Mouse (Mus musculus) megakaryocyte, embryonic 14.5 days (primary cell): ENCODE results near the gene BC030867. TPM values are rescaled to one million over a fixed set of nuclear protein-coding genes. Genes with fewer than 3 reads are reported as not detected.

Source experiments
- H3K27me3 ChIP-seq: replicated peaks from 2 replicates; pipeline ENCODE3; 2012; ENCODE audit warnings: inconsistent platforms
- H3K36me3 ChIP-seq: replicated peaks from 2 replicates; pipeline ENCODE3; 2012; ENCODE audit warnings: low read length, inconsistent platforms, mixed read lengths
- H3K4me1 ChIP-seq: 2 replicates; pipeline ENCODE4 v1.6.1; 2012; ENCODE audit warnings: inconsistent platforms
- H3K4me3 ChIP-seq: replicated peaks from 2 replicates; pipeline ENCODE3; 2012; ENCODE audit warnings: moderate library complexity, mild to moderate bottlenecking, inconsistent platforms
- H3K9me3 ChIP-seq: 2 replicates; pipeline ENCODE4 v1.6.1; 2012; ENCODE audit warnings: inconsistent platforms
- FLI1 ChIP-seq: IDR thresholded peaks from 2 replicates; pipeline ENCODE4 v1.6.1; 2012; ENCODE audit warnings: low read length, inconsistent platforms, mixed read lengths
- GATA1 ChIP-seq: IDR thresholded peaks from 3 replicates; pipeline ENCODE4 v1.6.1; 2012; ENCODE audit warnings: mixed read lengths, low read length, inconsistent platforms, borderline replicate concordance
- polyA plus RNA-seq: library from polyadenylated mRNA; stranded (reverse); fragments of >175 nt; gene quantifications from 2 replicates; pipeline ENCODE4 v1.2.3, GENCODE M21; 2012; ENCODE audit warnings: low replicate concordance; ENCODE audit not compliant: insufficient read depth

BC030867 gene
- 2.6 and 4.2 TPM in 2 replicates for polyA plus RNA-seq

DNA sequence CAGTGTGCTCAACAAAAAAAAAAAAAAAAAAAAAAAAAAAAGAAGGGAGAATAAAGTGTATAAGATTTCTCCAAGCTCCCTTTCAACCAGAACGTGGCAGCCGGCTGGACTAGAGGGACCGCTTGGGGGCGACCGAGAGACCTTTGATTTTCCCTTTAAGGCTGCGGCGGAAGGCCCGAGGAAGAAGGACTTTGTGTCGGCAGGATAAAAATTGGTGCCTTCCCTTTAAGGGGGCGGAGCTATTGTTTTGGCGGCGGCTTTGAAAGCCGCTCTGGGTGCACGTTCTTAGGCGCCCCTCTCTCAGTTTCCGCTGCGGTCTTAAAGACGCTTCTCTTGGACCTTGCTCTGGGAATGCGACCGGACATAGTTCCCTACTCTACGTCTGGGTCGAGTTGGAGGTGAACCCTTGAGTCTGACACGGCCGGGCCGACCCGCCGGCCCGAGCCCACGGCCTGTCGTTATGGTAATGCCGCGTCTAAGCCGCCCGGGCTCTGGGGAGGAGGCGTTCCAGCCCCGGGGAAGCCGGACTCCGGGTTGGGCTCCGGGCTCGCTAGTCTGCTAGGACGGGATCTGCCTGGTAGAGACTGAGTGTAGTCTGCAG is at the start of gene BC030867:
TSS of gene BC030867 (plus strand) at position 253 of the 601 bp plus-strand sequence.
- H3K9me3 ChIP-seq: no peaks in the 10 kb centered on the region; the same call in 1 of the 2 replicates
- H3K4me1 ChIP-seq: peaks cover 49% of the 10 kb centered on the region
- peak within 1 kb of the TSS; percentile 95 for H3K4me3 ChIP-seq
- peak; percentile 38; the same call in 1 of the 2 replicates for TF ChIP-seq FLI1
- no peak for TF ChIP-seq GATA1
- H3K27me3 ChIP-seq: no peaks in the 10 kb centered on the region
- H3K36me3 ChIP-seq: peaks cover 30% of the 10 kb centered on the region

DNA sequence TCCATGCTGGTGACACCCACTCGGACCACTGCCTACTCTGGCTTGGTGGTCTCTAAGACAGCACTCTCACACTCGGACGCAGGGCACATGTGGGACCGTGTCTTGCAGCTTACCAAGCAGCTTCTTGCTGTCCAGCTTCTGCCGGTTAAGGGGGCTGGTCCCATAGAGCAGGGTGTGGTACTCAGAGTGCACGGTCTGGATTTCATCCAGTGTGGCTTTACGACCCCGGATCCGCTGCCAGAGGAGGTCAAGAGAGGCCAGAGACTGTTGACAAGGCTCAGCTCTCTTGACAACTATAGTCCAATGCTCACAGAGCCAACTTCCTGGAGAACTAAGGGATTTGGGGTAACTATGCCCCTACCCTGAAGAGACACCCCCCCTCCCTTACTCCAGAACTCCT is 48.8 kb upstream of the BC030867 start:
- H3K36me3 ChIP-seq: peaks cover 100% of the 10 kb centered on the region

DNA sequence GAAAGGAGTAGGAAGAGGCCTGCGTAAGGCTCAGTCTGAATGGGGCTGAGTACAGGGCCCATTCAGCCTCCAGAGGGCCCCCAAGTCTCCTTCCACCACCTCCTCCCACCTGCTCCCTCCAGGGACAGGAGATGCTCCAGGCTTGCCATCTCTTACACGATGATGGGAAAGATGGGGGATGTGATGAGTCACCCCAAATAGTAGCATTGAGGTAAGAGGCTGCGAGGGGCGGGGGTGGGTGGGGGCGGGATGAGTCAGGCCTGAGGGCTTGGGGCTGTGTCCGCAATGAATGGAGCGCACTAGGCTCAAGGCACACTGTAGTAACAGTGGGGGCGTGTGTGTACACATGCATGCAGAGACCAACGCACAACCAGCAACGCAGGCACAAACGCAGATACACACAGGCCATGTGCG is 47.3 kb upstream of the BC030867 start:
- Histone ChIP-seq H3K9me3 (no peaks in the 10 kb centered on the region), H3K27me3 (no peaks in the 10 kb centered on the region), H3K4me3 (peak overlapping the region; percentile 34), H3K36me3 (peaks cover 100% of the 10 kb centered on the region), H3K4me1 (peaks cover 88% of the 10 kb centered on the region)
- no peak for TF ChIP-seq GATA1
- TF ChIP-seq FLI1: no peak

More for the DNA sequence above, 48.8 kb upstream of the BC030867 start:
- TF ChIP-seq FLI1 (no peak), GATA1 (no peak)
- H3K27me3 ChIP-seq: no peaks in the 10 kb centered on the region
- H3K4me1 ChIP-seq: peaks cover 88% of the 10 kb centered on the region
- H3K4me3 ChIP-seq: no peak overlapping the region
- no peaks in the 10 kb centered on the region for H3K9me3 ChIP-seq

DNA sequence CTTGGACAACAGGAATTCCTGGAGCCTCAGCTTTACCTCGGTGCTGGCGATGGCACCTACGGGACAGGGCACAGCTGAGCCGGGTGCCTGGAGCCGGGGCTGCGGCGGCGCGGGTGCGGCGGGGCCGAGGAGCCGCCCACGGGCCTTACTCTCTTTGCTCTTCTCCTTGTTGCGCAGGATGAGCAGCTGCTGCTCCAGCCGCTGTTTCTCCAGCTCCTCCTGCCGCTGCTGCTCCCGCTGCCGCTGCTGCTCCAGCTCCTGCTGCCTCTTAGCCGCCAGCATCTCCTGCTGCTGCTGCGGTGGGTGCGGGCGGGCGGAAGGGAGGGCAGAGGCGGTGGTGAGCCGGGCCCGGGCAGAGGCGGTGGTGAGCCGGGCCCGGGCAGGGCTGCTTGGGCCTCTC is 42.2 kb upstream of the BC030867 start:
- Histone ChIP-seq H3K9me3 (no peaks in the 10 kb centered on the region), H3K4me1 (peaks cover 89% of the 10 kb centered on the region), H3K4me3 (peak overlapping the region; percentile 28), H3K36me3 (peaks cover 97% of the 10 kb centered on the region), H3K27me3 (no peaks in the 10 kb centered on the region)
- TF ChIP-seq FLI1 (no peak), GATA1 (no peak)

DNA sequence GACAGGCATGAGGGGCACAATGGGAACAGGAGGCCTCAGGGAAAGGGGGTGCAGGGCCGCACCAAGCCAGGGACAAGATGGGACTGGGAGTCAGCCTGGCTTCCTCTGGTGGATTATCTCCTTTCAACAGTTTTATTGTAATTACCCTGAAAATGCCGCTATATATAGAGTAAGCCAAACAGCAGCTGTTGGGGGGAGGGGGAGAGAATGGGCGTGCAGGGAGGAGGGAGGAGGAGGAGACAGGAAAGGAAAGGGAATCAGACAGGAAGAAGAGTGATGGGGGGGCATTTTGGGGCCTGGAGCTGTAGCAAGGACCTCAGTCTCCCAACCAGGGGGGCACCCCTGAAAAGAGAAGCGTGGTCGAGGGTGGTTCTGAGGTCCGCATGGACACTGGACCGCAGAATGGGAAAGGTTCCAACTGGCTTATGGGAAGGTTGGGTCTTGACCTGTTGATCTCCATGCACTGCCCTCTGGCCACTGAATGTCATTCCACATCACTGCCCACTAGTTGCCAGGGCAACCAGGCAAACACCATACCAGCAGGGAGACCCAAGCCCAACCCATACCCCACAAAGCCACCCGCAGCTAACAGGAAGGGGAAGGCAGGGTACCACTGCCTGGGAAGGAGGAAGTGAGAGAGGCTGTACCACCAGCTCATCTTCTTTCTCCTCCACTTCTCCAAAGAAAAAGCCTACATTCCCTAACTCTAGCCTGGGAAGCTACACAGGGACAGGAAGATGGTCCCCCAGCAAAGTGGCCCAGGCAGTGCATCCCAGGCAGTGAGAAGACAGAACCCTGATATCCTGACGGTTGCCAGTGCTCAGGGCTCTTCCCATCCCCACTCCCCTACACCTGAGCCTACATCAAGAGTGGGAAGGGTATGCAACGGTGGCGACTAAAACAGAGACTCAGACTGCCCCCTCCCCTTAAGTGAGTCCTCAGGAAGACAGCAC is 40.6 kb upstream of the BC030867 start:
- no peaks in the 10 kb centered on the region for H3K9me3 ChIP-seq
- H3K4me3 ChIP-seq: peak overlapping the region; percentile 87
- H3K36me3 ChIP-seq: peaks cover 96% of the 10 kb centered on the region
- H3K27me3 ChIP-seq: no peaks in the 10 kb centered on the region
- no peak for TF ChIP-seq GATA1
- no peak for TF ChIP-seq FLI1
- peaks cover 90% of the 10 kb centered on the region for H3K4me1 ChIP-seq

DNA sequence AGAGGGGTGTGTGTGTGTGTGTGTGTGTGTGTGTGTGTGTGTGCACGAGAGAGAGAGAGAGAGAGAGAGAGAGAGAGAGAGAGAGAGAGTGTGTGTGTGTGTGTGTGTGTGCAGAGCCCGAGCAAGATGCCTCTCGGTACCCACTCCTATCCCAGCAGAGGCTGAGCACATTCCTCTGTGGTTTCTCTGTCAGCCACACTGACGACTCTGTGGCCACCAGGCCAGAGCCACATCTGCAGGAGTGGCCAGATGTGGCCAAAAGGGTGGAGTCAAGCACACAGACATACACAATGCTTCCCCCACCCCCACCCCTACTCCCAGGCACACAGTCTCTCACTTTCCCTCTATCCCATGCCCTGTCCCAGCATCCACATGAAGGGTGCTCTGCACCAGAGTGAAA is 39.8 kb upstream of the BC030867 start:
- Histone ChIP-seq H3K36me3 (peaks cover 95% of the 10 kb centered on the region), H3K27me3 (no peaks in the 10 kb centered on the region), H3K4me3 (peak overlapping the region; percentile 87), H3K9me3 (no peaks in the 10 kb centered on the region), H3K4me1 (peaks cover 97% of the 10 kb centered on the region)
- TF ChIP-seq GATA1 (no peak), FLI1 (no peak)

DNA sequence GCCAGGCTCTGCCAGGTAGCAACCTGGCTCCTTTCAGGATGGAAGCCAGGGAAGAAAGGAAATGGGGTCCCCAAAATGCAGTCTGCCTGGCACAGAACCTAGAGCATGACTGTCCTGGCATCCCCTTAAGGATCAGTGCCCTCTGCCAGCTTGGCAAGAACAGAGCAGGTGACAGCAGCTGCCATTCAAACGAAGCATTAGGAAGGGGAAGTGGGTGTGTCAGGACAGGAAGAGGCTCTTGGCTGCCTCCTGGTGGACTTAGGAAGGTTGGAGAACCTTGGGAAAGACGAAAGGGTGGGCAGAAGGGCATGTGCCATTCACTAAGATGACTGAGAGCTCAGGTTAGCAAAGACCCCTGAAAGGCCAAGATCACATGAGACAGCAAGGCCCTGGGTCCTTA is 38.9 kb upstream of the BC030867 start:
- Histone ChIP-seq H3K9me3 (no peaks in the 10 kb centered on the region), H3K4me3 (peak overlapping the region; percentile 87), H3K27me3 (no peaks in the 10 kb centered on the region), H3K36me3 (peaks cover 95% of the 10 kb centered on the region), H3K4me1 (peaks cover 99% of the 10 kb centered on the region)
- TF ChIP-seq GATA1 (no peak), FLI1 (0 out of 2 replicates have a peak, but pooled peaks have one; percentile 13)

DNA sequence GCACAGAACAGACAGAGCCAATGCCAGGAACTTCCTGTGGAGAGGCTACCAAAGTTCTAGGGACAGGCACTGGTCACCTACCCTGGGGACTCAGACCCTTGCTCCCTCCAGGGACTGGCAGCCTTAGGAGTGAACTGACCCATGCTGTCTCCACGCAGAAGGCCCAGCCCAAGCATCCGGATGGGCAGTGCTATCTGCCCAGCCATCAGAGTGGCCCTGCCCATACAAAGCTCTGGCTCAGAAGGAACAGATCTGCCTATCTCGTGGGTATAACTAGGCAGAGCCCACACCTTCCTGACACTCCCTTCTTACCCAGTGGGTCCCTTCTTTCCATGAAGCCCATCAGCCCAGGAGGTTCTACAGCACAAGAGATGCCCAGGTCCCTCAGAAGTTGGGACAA is 38.5 kb upstream of the BC030867 start:
- Histone ChIP-seq H3K36me3 (peaks cover 95% of the 10 kb centered on the region), H3K4me1 (peaks cover 99% of the 10 kb centered on the region), H3K4me3 (peak overlapping the region; percentile 87), H3K27me3 (no peaks in the 10 kb centered on the region), H3K9me3 (no peaks in the 10 kb centered on the region)
- TF ChIP-seq FLI1: no peak
- no peak for TF ChIP-seq GATA1

DNA sequence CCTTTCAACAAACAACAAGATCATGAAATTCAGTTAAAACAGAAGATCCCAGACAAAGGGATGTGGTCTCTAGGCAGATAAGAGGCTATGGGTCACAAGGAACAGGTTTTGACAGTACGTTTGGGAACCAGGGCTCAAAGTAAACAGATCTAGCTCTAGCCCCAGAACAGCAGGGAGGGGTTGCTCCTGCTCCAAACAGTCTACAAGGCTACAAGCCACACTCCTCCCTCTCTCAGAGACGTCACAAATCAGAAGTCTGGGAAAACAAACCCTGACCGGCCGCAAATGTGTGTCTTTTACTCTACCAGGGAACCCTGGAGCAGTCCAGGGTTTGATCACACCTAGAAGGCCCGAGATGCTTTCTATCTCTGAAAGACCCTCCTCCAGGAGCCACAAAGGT is 37.7 kb upstream of the BC030867 start:
- Histone ChIP-seq H3K36me3 (peaks cover 95% of the 10 kb centered on the region), H3K4me1 (peaks cover 99% of the 10 kb centered on the region), H3K27me3 (no peaks in the 10 kb centered on the region), H3K4me3 (peak overlapping the region; percentile 81), H3K9me3 (no peaks in the 10 kb centered on the region)
- TF ChIP-seq FLI1: no peak
- TF ChIP-seq GATA1: no peak

DNA sequence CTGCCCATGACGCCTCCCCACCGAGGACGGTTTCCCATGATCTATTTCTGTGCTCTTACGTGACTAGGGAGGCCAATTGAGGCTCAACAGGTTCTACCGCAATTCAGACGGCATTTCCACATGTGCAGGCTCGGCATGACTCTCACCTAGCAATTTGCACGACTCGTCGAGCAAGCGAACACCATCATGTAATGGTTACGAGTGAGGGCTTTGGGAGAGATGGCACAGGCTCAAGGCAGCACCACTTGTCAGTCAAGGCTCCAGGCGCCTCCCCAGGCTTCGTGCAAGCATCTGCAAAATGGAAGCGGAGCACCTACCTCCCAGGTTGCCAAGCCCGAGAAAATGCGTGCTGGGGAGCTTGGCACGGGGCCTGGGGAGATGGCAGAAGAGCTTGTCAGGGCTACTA is 36.7 kb upstream of the BC030867 start:
- TF ChIP-seq GATA1 (no peak), FLI1 (no peak)
- H3K4me3 ChIP-seq: peak overlapping the region; percentile 81
- no peaks in the 10 kb centered on the region for H3K9me3 ChIP-seq
- peaks cover 94% of the 10 kb centered on the region for H3K36me3 ChIP-seq
- H3K27me3 ChIP-seq: no peaks in the 10 kb centered on the region
- peaks cover 99% of the 10 kb centered on the region for H3K4me1 ChIP-seq
